Mouse (Mus musculus) midbrain, postnatal 0 days (tissue): Measurements from ENCODE around the gene 1600012H06Rik. TPM values are rescaled to one million over a fixed set of nuclear protein-coding genes. Genes with fewer than 3 reads are reported as not detected.

Experiments used
- polyA plus RNA-seq: library from polyadenylated mRNA; unstranded; fragments of >200 nt; fragmentation: Nextera tagmentation; extraction: Ambion mirVana; gene quantifications from 2 replicates; pipeline ENCODE4 v1.2.1, GENCODE M21; 2015
- total RNA-seq: library from RNA; depleted of rRNA; stranded (reverse); fragments of >200 nt; gene quantifications from 2 replicates; pipeline ENCODE4 v1.2.3, GENCODE M21; 2014; rRNA removed

The 1600012H06Rik gene
- total and polyA plus RNA-seq, 2 experiments from 2014 or later, result 16.5 to 21.1 TPM

Other genes starting within 250 kb of the 1600012H06Rik start
- 8.0 and 9.6 TPM in 2 replicates for gene Thbs2, start 248.9 kb upstream of the 1600012H06Rik start, total RNA-seq
- 3.6 and 4.2 TPM in 2 replicates for gene Thbs2, start 248.9 kb upstream of the 1600012H06Rik start, polyA plus RNA-seq
- gene Wdr27, start within 50 bp of the 1600012H06Rik start, total RNA-seq, result 1.0 and 2.8 TPM in 2 replicates
- gene Wdr27, start within 50 bp of the 1600012H06Rik start, polyA plus RNA-seq, result 10.0 and 14.6 TPM in 2 replicates
- gene Phf10, start 18.1 kb downstream of the 1600012H06Rik start, total RNA-seq, result 48.8 and 49.9 TPM in 2 replicates
- 12.3 and 14.3 TPM in 2 replicates for gene Phf10, start 18.1 kb downstream of the 1600012H06Rik start, polyA plus RNA-seq
- gene 9030025P20Rik, start 35.3 kb downstream of the 1600012H06Rik start, total RNA-seq, result 8.7 and 10.6 TPM in 2 replicates
- 7.0 and 7.1 TPM in 2 replicates for gene 9030025P20Rik, start 35.3 kb downstream of the 1600012H06Rik start, polyA plus RNA-seq
- 4.1 TPM in 1 of 2 replicates, not detected in the other for gene Gm3417, start 35.6 kb downstream of the 1600012H06Rik start, total RNA-seq
- 0.86 and 2.7 TPM in 2 replicates for gene Gm3417, start 35.6 kb downstream of the 1600012H06Rik start, polyA plus RNA-seq
- 4.0 and 4.8 TPM in 2 replicates for gene Gm3435, start 67.0 kb downstream of the 1600012H06Rik start, total RNA-seq
- gene Gm3435, start 67.0 kb downstream of the 1600012H06Rik start, polyA plus RNA-seq, result 8.7 and 9.1 TPM in 2 replicates
- gene Ermard, start 98.0 kb downstream of the 1600012H06Rik start, total RNA-seq, result 38.4 and 45.2 TPM in 2 replicates
- 42.9 and 58.9 TPM in 2 replicates for gene Ermard, start 98.0 kb downstream of the 1600012H06Rik start, polyA plus RNA-seq
- gene Tcte3, start 98.3 kb downstream of the 1600012H06Rik start, total RNA-seq, result not detected in 2 replicates
- gene Tcte3, start 98.3 kb downstream of the 1600012H06Rik start, polyA plus RNA-seq, result not detected in 2 replicates
- 0.99 and 5.1 TPM in 2 replicates for gene Gm3448, start 98.4 kb downstream of the 1600012H06Rik start, total RNA-seq
- gene Gm3448, start 98.4 kb downstream of the 1600012H06Rik start, polyA plus RNA-seq, result 0.98 and 3.1 TPM in 2 replicates